Mouse (Mus musculus) common myeloid progenitor, adult 5-6 weeks (primary cell): ENCODE results near the gene Dnajc21. TPM values are rescaled to one million over a fixed set of nuclear protein-coding genes. Genes with fewer than 3 reads are reported as not detected.
A peak's percentile ranks its signal among the peaks of the same experiment; 100 is the strongest.

Experiments used
- ATAC-seq: replicated peaks from 2 replicates; pipeline ENCODE4 v1.8.0; 2016; ENCODE audit warnings: low read depth, mild to moderate bottlenecking, moderate TSS enrichment, inconsistent platforms; ENCODE audit not compliant: poor library complexity, severe bottlenecking
- total RNA-seq: library from RNA; stranded (forward); fragments of 200-1000, 187-1606 nt; gene quantifications from 2 replicates; pipeline ENCODE4 v1.2.3, GENCODE M21; 2017

Dnajc21 gene
- total RNA-seq, 1 experiment from 2014 or later, result 54.0 TPM

DNA sequence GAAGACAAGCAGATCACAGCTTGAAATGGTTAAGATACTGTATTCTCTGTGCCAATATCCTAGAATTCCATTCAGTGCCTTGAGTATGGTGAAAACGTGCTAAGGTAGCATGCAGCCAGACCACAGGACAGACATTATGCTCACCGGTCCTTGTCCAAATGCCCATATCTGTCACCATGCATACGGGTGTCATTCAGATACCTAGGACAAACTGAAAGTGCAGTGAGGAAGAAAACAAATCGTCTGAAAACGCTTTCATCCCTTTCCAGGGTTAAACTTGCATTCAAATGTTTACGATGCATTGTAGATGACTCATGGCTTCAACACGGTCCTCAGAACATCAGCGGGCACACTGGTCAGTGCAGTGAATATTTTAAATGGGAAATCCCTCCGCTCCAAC, 28.8 kb downstream of the Dnajc21 start:
- no peak for ATAC-seq

DNA sequence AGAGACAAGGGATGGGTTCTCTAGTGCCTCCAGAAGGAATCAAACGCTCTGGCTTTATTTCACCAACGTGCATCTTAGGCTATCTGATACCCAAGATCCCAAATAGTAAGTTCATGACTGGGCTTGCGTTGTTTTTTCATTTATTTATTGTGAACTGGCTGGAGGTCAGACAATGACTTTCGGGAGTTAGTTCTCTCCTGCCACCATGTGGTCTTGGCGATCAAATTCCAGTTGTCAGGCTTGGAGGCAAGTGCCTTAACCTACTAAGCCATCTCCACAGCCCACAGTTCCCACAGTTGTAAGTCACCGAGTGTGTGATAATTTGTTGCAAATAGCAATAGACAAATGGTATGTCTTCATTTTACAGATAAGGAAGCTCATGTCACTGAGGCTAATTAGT, 30.4 kb downstream of the Dnajc21 start:
- no peak for ATAC-seq

DNA sequence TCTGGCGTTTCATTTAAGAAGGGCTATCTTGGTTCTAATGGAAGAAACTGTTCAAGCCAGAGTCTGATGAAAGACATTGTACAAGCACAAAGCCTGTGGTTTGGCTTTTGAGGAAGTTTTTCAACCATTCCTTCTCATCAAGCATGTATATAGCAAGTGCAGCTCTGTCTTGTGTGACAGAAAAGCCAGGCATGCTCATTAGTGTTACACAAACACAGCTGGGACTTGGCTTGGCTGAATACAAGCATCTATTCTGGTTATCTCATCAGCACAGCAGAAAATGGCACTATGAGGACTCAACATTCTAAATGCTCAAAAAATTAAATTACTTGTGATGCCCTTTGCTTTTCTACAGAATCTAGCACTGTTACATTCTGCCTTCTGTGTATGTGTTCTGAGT, 33.4 kb downstream of the Dnajc21 start:
- no peak for ATAC-seq

DNA sequence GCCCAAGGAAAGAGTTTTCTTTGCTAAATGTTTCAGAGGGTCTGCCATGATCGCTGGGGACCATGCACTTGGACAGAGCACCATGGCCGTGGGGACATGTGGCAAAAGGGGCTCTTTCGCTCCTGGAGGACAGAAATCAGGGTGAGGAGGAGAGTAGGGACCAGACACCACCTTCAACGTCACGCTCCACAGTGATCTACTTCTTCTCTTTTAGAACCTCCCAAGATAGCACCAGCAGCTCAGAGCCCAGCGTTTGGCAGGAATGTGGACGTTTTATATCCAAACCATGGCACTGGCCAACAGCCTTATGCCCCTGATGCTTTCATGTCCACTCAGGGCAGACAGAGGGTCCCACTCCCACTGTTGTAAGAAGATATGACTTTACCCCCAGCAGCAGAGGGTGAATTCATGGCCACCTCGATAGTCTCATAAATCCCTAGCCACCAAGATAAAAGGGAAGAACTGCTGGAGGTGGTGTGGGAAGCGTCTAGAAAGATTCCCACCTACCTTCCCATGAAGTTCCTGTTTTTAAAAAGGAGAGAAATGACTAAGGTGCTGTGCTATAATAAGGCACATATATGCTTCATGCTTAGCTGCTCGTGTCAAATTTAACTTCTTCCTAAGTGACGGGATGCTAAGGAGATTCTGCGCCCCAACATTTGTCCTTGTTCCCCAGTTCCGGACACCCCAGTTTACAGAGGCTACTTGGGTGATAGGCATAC, 43.6 kb downstream of the Dnajc21 start:
- ATAC-seq, result no peak

DNA sequence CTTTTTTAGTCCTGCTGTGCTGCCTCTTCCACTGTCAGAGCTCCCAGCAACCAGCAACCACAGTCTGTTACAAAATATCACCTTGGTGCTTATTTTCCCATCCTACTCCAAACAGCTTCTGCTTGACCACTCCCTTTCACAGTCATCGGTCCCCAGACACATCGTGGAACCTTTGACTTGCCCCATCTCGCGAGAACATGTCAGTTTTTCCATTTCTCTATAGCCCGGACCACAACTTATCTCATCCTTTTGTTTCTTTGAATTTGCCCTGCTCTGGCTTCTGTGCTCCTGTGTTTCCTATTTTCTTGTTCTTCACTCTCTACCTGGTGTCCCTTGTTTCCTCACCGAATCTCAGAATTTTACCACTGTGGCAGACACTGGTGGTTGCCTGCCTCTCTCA, 44.2 kb downstream of the Dnajc21 start:
- no peak for ATAC-seq

DNA sequence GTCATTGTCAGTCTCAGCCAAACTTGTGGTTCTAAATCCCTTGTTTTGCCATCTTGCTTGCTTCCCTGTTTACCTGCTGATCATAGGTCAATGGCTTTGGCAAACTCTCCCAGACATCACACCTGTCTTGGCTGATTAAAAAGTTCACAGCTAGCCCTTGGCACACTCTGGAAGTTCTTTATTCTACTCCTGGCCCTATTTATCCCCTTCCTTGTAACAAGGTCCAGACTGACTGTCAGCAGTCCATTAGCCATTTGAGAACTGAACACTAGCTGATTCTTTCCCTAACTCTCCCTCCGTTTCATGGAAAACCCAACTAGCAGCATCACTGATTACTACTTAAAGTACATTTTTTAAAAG, 48.6 kb downstream of the Dnajc21 start:
- ATAC-seq, result no peak

DNA sequence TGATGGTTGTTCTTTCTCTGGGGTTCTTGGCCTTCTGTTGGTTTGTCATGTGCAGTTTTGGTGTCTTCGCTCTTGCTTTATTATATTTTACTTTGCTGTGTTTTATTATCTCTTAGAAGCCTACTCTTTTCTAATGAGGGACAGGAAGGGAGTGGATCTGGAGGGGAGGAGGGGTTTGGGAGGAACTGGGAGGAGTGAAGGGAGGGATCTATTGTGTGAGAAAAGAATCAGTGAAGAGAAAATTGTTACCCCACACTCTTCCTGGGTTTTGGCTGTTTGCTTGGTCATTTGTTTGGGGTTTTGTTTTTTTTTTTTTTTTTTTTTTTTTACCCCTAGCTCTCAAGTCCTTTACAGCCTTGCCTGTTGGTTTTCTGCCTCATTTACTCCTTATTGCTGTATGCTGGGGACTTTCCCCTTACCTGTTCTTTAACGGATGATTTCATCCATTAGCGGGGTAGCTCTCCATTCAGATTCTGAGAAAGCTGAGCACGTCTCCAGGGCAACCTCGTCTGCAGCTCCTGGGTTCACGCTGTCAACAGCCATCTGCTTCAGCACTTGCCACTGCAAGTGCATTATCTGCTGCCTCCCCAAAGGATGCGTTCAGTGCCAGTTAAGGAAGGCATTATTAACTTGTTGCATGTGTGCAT, 49.1 kb downstream of the Dnajc21 start:
- no peak for ATAC-seq

DNA sequence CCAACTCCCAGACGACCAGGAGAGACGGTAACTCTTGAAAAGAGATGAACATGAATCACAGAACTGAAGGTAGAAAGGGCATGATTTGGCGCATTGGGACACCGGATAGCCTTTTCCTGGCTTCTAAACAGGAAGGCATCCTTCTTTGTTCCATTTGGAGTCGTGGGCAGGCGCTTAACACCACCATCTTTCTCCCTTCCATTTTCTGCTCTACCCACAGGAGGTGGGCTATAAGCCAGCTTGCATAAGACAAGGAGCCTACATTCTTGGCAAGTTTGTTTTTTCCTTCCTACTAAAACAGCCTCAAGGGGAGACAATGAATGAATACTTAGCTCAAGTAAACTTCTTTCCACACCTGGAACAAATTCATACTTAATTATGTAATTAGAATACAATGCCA, 56.7 kb downstream of the Dnajc21 start:
- no peak for ATAC-seq

DNA sequence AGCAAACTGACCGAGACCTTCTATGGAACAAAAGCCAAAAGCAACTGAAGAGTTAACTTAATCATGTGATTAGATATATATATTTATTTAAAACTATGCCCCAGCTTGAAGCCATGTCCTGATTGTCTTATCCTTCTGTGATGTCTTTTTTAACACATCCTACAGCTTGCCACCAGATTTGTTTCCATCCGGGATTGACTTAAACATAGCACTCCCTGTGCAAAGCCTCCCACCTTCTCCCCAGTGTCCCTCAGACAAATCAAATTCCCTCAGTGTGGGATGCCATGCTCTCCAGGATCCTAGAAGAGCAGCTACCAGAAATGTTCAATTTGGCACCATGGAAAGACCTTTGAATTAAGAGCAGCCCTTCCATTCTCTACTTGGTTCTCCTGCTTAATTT, 59.4 kb downstream of the Dnajc21 start:
- ATAC-seq, result no peak

DNA sequence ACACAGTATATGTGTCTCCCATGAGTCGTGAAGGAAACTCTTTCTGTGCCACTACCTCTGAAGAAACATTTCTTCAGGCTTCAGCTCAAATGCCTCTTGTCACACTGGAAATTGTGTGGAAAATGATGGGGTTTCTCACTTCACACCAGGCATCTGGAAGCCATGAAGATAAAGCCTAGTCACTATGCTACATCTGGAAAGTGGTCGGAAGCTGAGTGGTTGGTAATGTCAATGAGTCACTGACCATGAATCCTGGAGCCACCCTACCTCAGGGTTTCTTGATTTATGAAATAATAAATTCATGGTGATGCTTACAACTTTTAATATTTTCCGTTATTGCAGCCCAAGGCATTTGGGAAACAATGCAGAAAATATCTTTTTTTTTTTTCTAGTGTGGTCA, 60.5 kb downstream of the Dnajc21 start:
- ATAC-seq, result no peak

DNA sequence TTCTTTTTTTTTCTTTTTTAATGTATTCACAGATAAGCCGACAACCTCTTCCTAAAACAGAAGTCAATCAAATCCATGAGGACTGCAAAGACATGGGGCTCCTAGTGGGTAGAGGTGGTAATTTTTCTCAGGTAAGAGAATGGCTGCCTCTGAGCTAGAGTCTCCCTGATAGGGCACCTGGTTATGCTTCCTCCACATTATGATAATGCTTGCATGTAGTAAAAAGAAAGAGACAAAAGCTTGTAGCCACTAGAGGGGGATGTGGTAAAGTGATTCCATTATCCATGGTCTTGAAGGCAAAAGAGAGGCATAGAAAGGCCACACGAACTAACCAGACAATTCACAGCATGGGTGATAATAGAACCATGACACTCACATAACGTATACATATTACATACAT, 69.9 kb downstream of the Dnajc21 start:
- peak; percentile 58; the same call in 1 of the 2 replicates for ATAC-seq

DNA sequence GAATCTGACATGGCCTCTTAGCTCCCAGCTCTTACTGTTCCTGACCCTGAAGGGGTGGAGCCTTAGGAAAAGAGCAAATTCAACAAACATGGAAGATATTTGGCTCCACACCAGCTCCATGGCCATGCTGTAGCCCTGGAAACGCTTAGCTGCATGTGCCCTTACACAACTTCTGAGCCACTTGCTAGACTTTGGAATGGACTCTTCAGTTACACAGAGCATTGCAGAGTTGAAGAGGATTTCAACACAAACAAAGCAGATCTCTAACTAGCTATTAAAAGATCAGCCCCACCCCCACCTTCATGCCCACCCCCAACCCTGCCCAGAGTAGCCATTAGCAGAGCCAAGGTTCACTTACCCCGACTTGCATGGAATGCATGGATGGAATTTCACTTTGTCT, 70.5 kb downstream of the Dnajc21 start:
- ATAC-seq, result no peak

Other genes starting within 250 kb of the Dnajc21 start
- not detected in 2 replicates for gene Gm21973, start 145.1 kb downstream of the Dnajc21 start, total RNA-seq
- not detected in 2 replicates for gene Agxt2, start 112.0 kb downstream of the Dnajc21 start, total RNA-seq
- 49.1 and 67.5 TPM in 2 replicates for gene Brix1, start 15.4 kb upstream of the Dnajc21 start, total RNA-seq
- 24.9 and 29.6 TPM in 2 replicates for gene Rad1, start 15.5 kb upstream of the Dnajc21 start, total RNA-seq
- not detected in 2 replicates for gene Ttc23l, start 88.2 kb upstream of the Dnajc21 start, total RNA-seq
- 9.6 and 11.1 TPM in 2 replicates for gene Rai14, start 244.1 kb upstream of the Dnajc21 start, total RNA-seq